Mouse (Mus musculus) small intestine, adult 2 months (tissue): ENCODE results near the gene Ap1s1.

ENCODE experiments used
- CTCF ChIP-seq: fragments of 200-500 bp; IDR thresholded peaks from 2 replicates; pipeline ENCODE4 v1.5.1; 2012; ENCODE audit warnings: low read depth, mild to moderate bottlenecking, control low read depth, inconsistent platforms, low read length, moderate library complexity, mixed read lengths; ENCODE audit not compliant: insufficient replicate concordance, insufficient read length; ENCODE audit errors: extremely low read depth
- POLR2A ChIP-seq: fragments of 200-500 bp; IDR thresholded peaks from 2 replicates; pipeline ENCODE4 v1.6.1; 2012; ENCODE audit warnings: low read depth, mild to moderate bottlenecking, control low read depth, inconsistent platforms, low read length, moderate library complexity

DNA sequence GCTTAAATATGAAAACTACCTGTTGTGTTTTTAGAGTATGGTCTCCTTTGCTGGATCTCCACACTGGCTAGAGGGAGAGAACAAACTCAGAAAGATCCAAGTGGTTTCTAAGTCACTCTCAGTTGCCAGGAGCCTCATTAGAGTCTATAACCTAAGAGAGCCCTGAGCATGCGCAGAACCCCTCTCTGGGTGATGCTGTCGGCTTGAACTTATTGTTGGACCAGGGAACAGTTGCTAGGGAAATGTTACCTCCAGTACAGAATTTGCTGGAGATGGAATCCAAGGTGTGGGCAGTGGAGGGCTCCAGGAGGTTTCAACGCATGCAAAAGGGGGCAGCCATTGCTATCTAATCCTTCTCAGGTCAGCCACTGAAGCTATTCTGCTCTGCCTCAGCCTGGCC lies 21.6 kb downstream of the Ap1s1 start:
- TF ChIP-seq CTCF (no peak), POLR2A (no peak)
